Mouse (Mus musculus): ENCODE results near the gene Psat1. TPM values are rescaled to one million over a fixed set of nuclear protein-coding genes. Genes with fewer than 3 reads are reported as not detected.

The Psat1 gene
- polyA plus RNA-seq, 1 experiment from 2014 or later = 169 TPM

GRCm38 (mm10) chr19:15924181-15924865 lies 22.8 kb downstream of the Psat1 start:
- Histone ChIP-seq H3K4me3 (replicated peaks) (peak overlapping the region; percentile 77), H3K4me1 (replicated peaks) (peaks cover 29% of the 10 kb centered on the region), H3K27ac (replicated peaks) (peak overlapping the region; percentile 89), H3K9ac (peak overlapping the region; percentile 75), H3K9me3 (replicated peaks) (no peaks in the 10 kb centered on the region), H3K36me3 (replicated peaks) (peaks cover 15% of the 10 kb centered on the region), H3K4me2 (peak overlapping the region; percentile 95), H3K27me3 (no peaks in the 10 kb centered on the region)
- peak; percentile 73 for ATAC-seq (ENCODE audit: insufficient read depth)
- WGBS (ENCODE audit: insufficient replicate concordance) = under 1% methylated on average over 46 of the region's 46 CpGs

- Histone ChIP-seq H3K4me1 (replicated peaks) (peaks cover 29% of the 10 kb centered on the region), H3K9me3 (replicated peaks) (no peaks in the 10 kb centered on the region), H3K4me3 (replicated peaks) (peak overlapping the region; percentile 77), H3K9ac (peak overlapping the region; percentile 75), H3K27ac (replicated peaks) (peak overlapping the region; percentile 89), H3K27me3 (no peaks in the 10 kb centered on the region), H3K36me3 (replicated peaks) (peaks cover 24% of the 10 kb centered on the region), H3K4me2 (peak overlapping the region; percentile 95)
- no peak for ATAC-seq (ENCODE audit: insufficient read depth)
- WGBS (ENCODE audit: insufficient replicate concordance) = 3% methylated on average over 9 of the region's 9 CpGs
Observed at GRCm38 (mm10) chr19:15923426-15923825, 23.7 kb downstream of the Psat1 start.

- Histone ChIP-seq H3K4me2 (no peak overlapping the region), H3K27ac (replicated peaks) (no peak overlapping the region), H3K4me1 (replicated peaks) (peaks cover 16% of the 10 kb centered on the region), H3K36me3 (replicated peaks) (peaks cover 60% of the 10 kb centered on the region), H3K27me3 (no peaks in the 10 kb centered on the region), H3K9ac (no peak overlapping the region), H3K4me3 (replicated peaks) (no peak overlapping the region), H3K9me3 (replicated peaks) (no peaks in the 10 kb centered on the region)
- 78% methylated on average over 7 of the region's 7 CpGs for WGBS (ENCODE audit: insufficient replicate concordance)
- ATAC-seq (ENCODE audit: insufficient read depth) = no peak
Observed at GRCm38 (mm10) chr19:15919336-15919735, 27.8 kb downstream of the Psat1 start.

- ATAC-seq (ENCODE audit: insufficient read depth) = no peak
- no peak overlapping the region for H3K27ac ChIP-seq (replicated peaks)
- H3K9ac ChIP-seq = no peak overlapping the region
- H3K4me1 ChIP-seq (replicated peaks) = peaks cover 15% of the 10 kb centered on the region
- no peak overlapping the region for H3K4me3 ChIP-seq (replicated peaks)
- no peaks in the 10 kb centered on the region for H3K9me3 ChIP-seq (replicated peaks)
- 81% methylated on average over 7 of the region's 7 CpGs for WGBS (ENCODE audit: insufficient replicate concordance)
- H3K4me2 ChIP-seq = no peak overlapping the region
- H3K36me3 ChIP-seq (replicated peaks) = peaks cover 72% of the 10 kb centered on the region
- no peaks in the 10 kb centered on the region for H3K27me3 ChIP-seq
Observed at GRCm38 (mm10) chr19:15918111-15918510, 29.0 kb downstream of the Psat1 start.

- H3K4me2 ChIP-seq = no peak overlapping the region
- H3K27ac ChIP-seq (replicated peaks) = no peak overlapping the region
- H3K4me3 ChIP-seq (replicated peaks) = no peak overlapping the region
- no peaks in the 10 kb centered on the region for H3K9me3 ChIP-seq (replicated peaks)
- ATAC-seq (ENCODE audit: insufficient read depth) = no peak
- H3K27me3 ChIP-seq = no peaks in the 10 kb centered on the region
- 77% methylated on average over 9 of the region's 9 CpGs for WGBS (ENCODE audit: insufficient replicate concordance)
- peaks cover 93% of the 10 kb centered on the region for H3K36me3 ChIP-seq (replicated peaks)
- H3K9ac ChIP-seq = no peak overlapping the region
- H3K4me1 ChIP-seq (replicated peaks) = peaks cover 7% of the 10 kb centered on the region
Observed at GRCm38 (mm10) chr19:15913249-15913997, 33.7 kb downstream of the Psat1 start.

GRCm38 (mm10) chr19:15911441-15911840 lies 35.7 kb downstream of the Psat1 start:
- Histone ChIP-seq H3K27ac (replicated peaks) (no peak overlapping the region), H3K4me3 (replicated peaks) (no peak overlapping the region), H3K36me3 (replicated peaks) (peaks cover 93% of the 10 kb centered on the region), H3K27me3 (no peaks in the 10 kb centered on the region), H3K9me3 (replicated peaks) (no peaks in the 10 kb centered on the region), H3K4me2 (no peak overlapping the region), H3K9ac (no peak overlapping the region), H3K4me1 (replicated peaks) (peaks cover 7% of the 10 kb centered on the region)
- ATAC-seq (ENCODE audit: insufficient read depth) = no peak
- whole genome bisulfite sequencing (ENCODE audit: insufficient replicate concordance) = 81% methylated on average over 5 of the region's 5 CpGs

- peaks cover 93% of the 10 kb centered on the region for H3K36me3 ChIP-seq (replicated peaks)
Observed at GRCm38 (mm10) chr19:15910987-15911386, 36.1 kb downstream of the Psat1 start.

GRCm38 (mm10) chr19:15910488-15910887 lies 36.6 kb downstream of the Psat1 start:
- no peaks in the 10 kb centered on the region for H3K27me3 ChIP-seq
- H3K27ac ChIP-seq (replicated peaks) = no peak overlapping the region
- H3K4me3 ChIP-seq (replicated peaks) = no peak overlapping the region
- H3K4me2 ChIP-seq = no peak overlapping the region
- no peak for ATAC-seq (ENCODE audit: insufficient read depth)
- WGBS (ENCODE audit: insufficient replicate concordance) = 85% methylated on average over 1 of the region's 1 CpGs
- peaks cover 96% of the 10 kb centered on the region for H3K36me3 ChIP-seq (replicated peaks)
- H3K9me3 ChIP-seq (replicated peaks) = no peaks in the 10 kb centered on the region
- H3K4me1 ChIP-seq (replicated peaks) = peaks cover 7% of the 10 kb centered on the region
- no peak overlapping the region for H3K9ac ChIP-seq

More at GRCm38 (mm10) chr19:15910987-15911386, 36.1 kb downstream of the Psat1 start:
- H3K27me3 ChIP-seq = no peaks in the 10 kb centered on the region
- H3K9me3 ChIP-seq (replicated peaks) = no peaks in the 10 kb centered on the region
- H3K27ac ChIP-seq (replicated peaks) = no peak overlapping the region
- 59% methylated on average over 3 of the region's 3 CpGs for WGBS (ENCODE audit: insufficient replicate concordance)
- no peak for ATAC-seq (ENCODE audit: insufficient read depth)
- H3K4me1 ChIP-seq (replicated peaks) = peaks cover 7% of the 10 kb centered on the region
- H3K4me2 ChIP-seq = no peak overlapping the region
- no peak overlapping the region for H3K4me3 ChIP-seq (replicated peaks)
- H3K9ac ChIP-seq = no peak overlapping the region

- Histone ChIP-seq H3K9me3 (replicated peaks) (no peaks in the 10 kb centered on the region), H3K4me1 (replicated peaks) (peaks cover 6% of the 10 kb centered on the region), H3K27me3 (no peaks in the 10 kb centered on the region), H3K27ac (replicated peaks) (no peak overlapping the region), H3K4me2 (no peak overlapping the region), H3K4me3 (replicated peaks) (no peak overlapping the region), H3K9ac (no peak overlapping the region), H3K36me3 (replicated peaks) (peaks cover 90% of the 10 kb centered on the region)
- ATAC-seq (ENCODE audit: insufficient read depth) = no peak
- 74% methylated on average over 5 of the region's 5 CpGs for WGBS (ENCODE audit: insufficient replicate concordance)
Observed at GRCm38 (mm10) chr19:15908016-15908415, 39.1 kb downstream of the Psat1 start.

GRCm38 (mm10) chr19:15904734-15905133 lies 42.4 kb downstream of the Psat1 start:
- Histone ChIP-seq H3K4me1 (replicated peaks) (peaks cover 6% of the 10 kb centered on the region), H3K4me3 (replicated peaks) (no peak overlapping the region), H3K27ac (replicated peaks) (peak overlapping the region; percentile 4; the same call in 1 of the 2 replicates), H3K9ac (no peak overlapping the region), H3K36me3 (replicated peaks) (peaks cover 64% of the 10 kb centered on the region), H3K27me3 (no peaks in the 10 kb centered on the region), H3K9me3 (replicated peaks) (no peaks in the 10 kb centered on the region), H3K4me2 (no peak overlapping the region)
- ATAC-seq (ENCODE audit: insufficient read depth) = peak; percentile 84
- 71% methylated on average over 4 of the region's 4 CpGs for WGBS (ENCODE audit: insufficient replicate concordance)
